20 mouse cellular contexts compared by ENCODE assay signal in the genomic region with DNA sequence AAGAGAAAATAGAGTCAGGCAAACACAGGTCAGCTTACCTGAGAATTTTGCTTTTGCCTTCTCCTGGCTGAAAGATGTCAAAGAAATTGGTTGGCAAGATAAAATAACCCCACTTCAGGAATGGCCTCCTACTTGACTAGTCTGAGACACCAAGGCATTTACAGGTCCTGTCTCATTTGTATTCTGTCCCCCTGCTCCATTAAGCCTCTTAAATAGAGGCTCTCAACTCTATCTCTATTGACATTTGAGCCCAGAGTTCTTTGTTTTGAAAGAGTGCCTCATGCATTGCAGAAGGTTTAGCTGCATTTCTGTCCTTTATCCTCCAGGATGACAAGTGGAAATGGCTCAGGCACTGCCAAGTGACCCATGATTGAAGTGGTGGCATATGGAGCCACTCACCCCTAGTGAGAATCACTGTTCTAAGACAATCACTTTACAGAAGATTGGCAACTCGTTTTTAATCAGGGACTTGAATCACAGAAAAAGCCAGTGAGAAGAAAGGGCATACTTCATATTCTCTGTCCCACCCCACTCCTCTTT. TPM values are rescaled to one million over a fixed set of nuclear protein-coding genes. Genes with fewer than 3 reads are reported as not detected.
DNase-seq lines count a peak whose midpoint lies in the region; ATAC-seq lines count a peak whose summit lies in the region.
"Had no signal": no experiment of that assay in that cellular context is flagged by ENCODE, and none has a peak within 500 bp of the region (broad histone marks: within the 10 kb centered on the region; RNA-seq: fewer than 3 reads in every experiment).

No protein-coding gene starts in this region.

- no peaks in the 10 kb centered on the region for H3K27me3 ChIP-seq in hindbrain, embryonic 16.5 days (replicated peaks; ENCODE audit: control insufficient read depth, insufficient read depth, low read length)
- H3K27me3 ChIP-seq: liver, embryonic 15.5 days; neural tube, embryonic 13.5 days had no signal

- H3K9me3 ChIP-seq in hindbrain, embryonic 16.5 days (ENCODE audit: control insufficient read depth, low read length): no peaks in the 10 kb centered on the region
- H3K9me3 ChIP-seq: liver, embryonic 15.5 days; neural tube, embryonic 13.5 days had no signal

- WGBS in hindbrain, embryonic 16.5 days: 11% methylated on average over 1 of the region's 1 CpGs

- H3K4me2 ChIP-seq in hindbrain, embryonic 16.5 days (ENCODE audit: low read length): no peak overlapping the region
- H3K4me2 ChIP-seq: heart, embryonic 11.5 days; liver, embryonic 15.5 days; neural tube, embryonic 13.5 days had no signal

- no peak overlapping the region for H3K27ac ChIP-seq in hindbrain, embryonic 16.5 days (ENCODE audit: low read depth, low read length)
- H3K27ac ChIP-seq: liver, embryonic 15.5 days; macrophage; neural tube, embryonic 13.5 days had no signal

- peaks cover 5% of the 10 kb centered on the region for H3K4me1 ChIP-seq in hindbrain, embryonic 16.5 days (ENCODE audit: control insufficient read depth, insufficient read depth, low read depth, low read length)
- H3K4me1 ChIP-seq: liver, embryonic 15.5 days had no signal

- ATAC-seq in cerebellum, adult (ENCODE audit: insufficient number of reproducible peaks, low FRiP score, low TSS enrichment): peak; percentile 66
- peak; percentile 65; the same call in 1 of the 2 replicates for ATAC-seq in hindbrain, embryonic 16.5 days
- ATAC-seq in megakaryocyte, adult 5-6 weeks (ENCODE audit: poor library complexity, severe bottlenecking): no peak
- no peak for ATAC-seq in megakaryocyte-erythroid progenitor cell, adult 5-6 weeks (replicated peaks; ENCODE audit: low FRiP score, low TSS enrichment, poor library complexity, severe bottlenecking)

- no peak for DNase-seq in cerebellum, postnatal 4 days (ENCODE audit: low spot score in 2 of 2)
- DNase-seq in cerebellum, adult 11 months: peak; percentile 34
- DNase-seq in embryo, embryonic 11 days: peak; percentile 44
- DNase-seq in lung, postnatal 4 days: no peak
- DNase-seq: adrenal gland, adult 8-10 months; heart, postnatal 4 days; right cerebral cortex, postnatal 14 days had no signal

- no peak overlapping the region for H3K9ac ChIP-seq in hindbrain, embryonic 16.5 days (ENCODE audit: low read depth, low read length)
- H3K9ac ChIP-seq: liver, embryonic 15.5 days; neural tube, embryonic 13.5 days had no signal

- no peak overlapping the region for H3K4me3 ChIP-seq in hindbrain, embryonic 16.5 days (ENCODE audit: low read length)
- H3K4me3 ChIP-seq: liver, embryonic 15.5 days; neural tube, embryonic 13.5 days had no signal

- no peaks in the 10 kb centered on the region for H3K36me3 ChIP-seq in hindbrain, embryonic 16.5 days (ENCODE audit: control insufficient read depth, insufficient read depth, low read length)
- H3K36me3 ChIP-seq: liver, embryonic 15.5 days; neural tube, embryonic 13.5 days had no signal

RNA-seq across cellular contexts. Expression of a gene that starts 42.1 kb away (rescaled TPM):
- polyA plus RNA-seq in hindbrain, embryonic 16.5 days (2015; fragmentation: Nextera tagmentation; extraction: Ambion mirVana): not detected in 2 replicates
- not detected in 2 replicates for total RNA-seq in megakaryocyte, adult 5-6 weeks (2015)
- not detected in 2 replicates for total RNA-seq in megakaryocyte, adult 5-6 weeks (2017)
- total RNA-seq in megakaryocyte-erythroid progenitor cell, adult 5-6 weeks (2014; fragmentation: Nextera tagmentation): not detected in 2 replicates
- total RNA-seq in megakaryocyte-erythroid progenitor cell, adult 5-6 weeks (2017): not detected in 2 replicates
- total RNA-seq: adrenal gland, adult 8-10 months; gastrocnemius, adult 18-20 months; heart, postnatal 4 days; layer of hippocampus, postnatal 10 days had no signal
- polyA plus RNA-seq: heart, embryonic 11.5 days; kidney, embryonic 14.5 days; limb, embryonic 11.5 days; liver, embryonic 15.5 days; macrophage; neural tube, embryonic 13.5 days; thymus, postnatal 0 days had no signal

Comparison
In these comparisons a context has a peak if more than half of its experiments do, and no peak if none do; other contexts are left out.
1. DNase-seq: peak in cerebellum, adult 11 months (single experiment) and embryo, embryonic 11 days (single experiment); none in cerebellum, postnatal 4 days (0 of 2) and lung, postnatal 4 days (0 of 2).
2. ATAC-seq: peak in cerebellum, adult (single experiment) and hindbrain, embryonic 16.5 days (single experiment); none in megakaryocyte, adult 5-6 weeks (single experiment) and megakaryocyte-erythroid progenitor cell, adult 5-6 weeks (single experiment).